Mouse (Mus musculus) forebrain, postnatal 0 days (tissue): ENCODE measurements at regions not wholly inside any gene's neighbourhood (a gene's known extent, or its start where the extent isn't known, plus 50 kb on each side); places are given as distances from the start of the nearest gene placed in this dataset.
A peak's percentile ranks its signal among the peaks of the same experiment; 100 is the strongest.

Source experiments
- ATAC-seq: fragments of 200-750 bp; cut with Nextera tagmentation; 2 replicates; pipeline ENCODE4 v1.8.0; 2017; ENCODE audit warnings: mild to moderate bottlenecking, moderate library complexity
- DNase-seq: peaks from one replicate; pipeline ENCODE4 v3.0.0-alpha.2; 2015
- H3K27ac ChIP-seq: fragments of 300-500 bp; sonication (generic); 2 replicates; pipeline ENCODE4 v1.5.1; 2014; ENCODE audit warnings: low read depth, mild to moderate bottlenecking, antibody characterized with exemption, low read length, moderate library complexity, mixed read lengths
- H3K27me3 ChIP-seq: fragments of 300-500 bp; sonication (generic); 2 replicates; pipeline ENCODE4 v1.6.1; 2014; ENCODE audit warnings: mild to moderate bottlenecking, low read length, mixed read lengths; ENCODE audit not compliant: insufficient read depth
- H3K36me3 ChIP-seq: fragments of 300-500 bp; sonication (generic); 2 replicates; pipeline ENCODE4 v1.6.1; 2014; ENCODE audit warnings: mild to moderate bottlenecking, moderate library complexity; ENCODE audit not compliant: insufficient read depth
- H3K4me1 ChIP-seq: fragments of 300-500 bp; sonication (generic); 2 replicates; pipeline ENCODE4 v1.6.1; 2014; ENCODE audit warnings: antibody characterized with exemption; ENCODE audit not compliant: insufficient read depth
- H3K4me2 ChIP-seq: fragments of 300-500 bp; sonication (generic); 2 replicates; pipeline ENCODE4 v1.6.1; 2014; ENCODE audit warnings: low read depth, mild to moderate bottlenecking, moderate library complexity
- H3K4me3 ChIP-seq: fragments of 300-500 bp; sonication (generic); 2 replicates; pipeline ENCODE4 v1.5.1; 2014; ENCODE audit warnings: low read depth, low read length, mixed read lengths
- H3K9ac ChIP-seq: fragments of 300-500 bp; sonication (generic); 2 replicates; pipeline ENCODE4 v1.6.1; 2014; ENCODE audit warnings: mild to moderate bottlenecking
- H3K9me3 ChIP-seq: fragments of 300-500 bp; sonication (generic); 2 replicates; pipeline ENCODE4 v1.6.1; 2016; ENCODE audit warnings: low read length
- CTCF ChIP-seq: sonication (generic); IDR thresholded peaks from 2 replicates; pipeline ENCODE4 v1.5.1; 2016; ENCODE audit warnings: antibody characterized with exemption, control low read depth, low read depth
- WGBS: fragments of 180-500 bp; shearing (Covaris S2); extraction: QIAGEN DNeasy Blood & Tissue Kit; methylation state at CpG from one replicate; pipeline ENCODE4 v1.1.7; 2014; 5-methylcytosine and 5-hydroxymethylcytosine counted together

DNA sequence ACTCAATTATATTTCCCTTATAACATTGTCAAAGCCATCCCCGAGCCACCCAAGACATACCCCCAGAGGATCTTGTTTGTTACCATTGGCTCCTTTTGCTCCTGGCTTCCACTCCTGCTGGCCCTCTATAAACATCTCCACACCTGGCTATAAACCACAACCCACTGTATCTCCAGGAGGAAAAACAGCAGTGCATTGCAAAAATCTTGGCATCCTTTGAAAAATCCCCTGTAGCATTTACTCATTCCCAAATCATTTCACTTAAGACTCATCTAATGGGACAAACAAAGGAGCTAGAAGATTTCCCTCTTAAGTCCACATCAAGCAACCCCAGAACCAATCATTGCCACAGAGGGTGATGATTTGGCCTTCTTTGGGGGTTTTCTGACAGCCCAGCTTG is 142.6 kb downstream of the Sox9 start:
- Histone ChIP-seq H3K27ac (no peak overlapping the region), H3K4me2 (no peak overlapping the region), H3K4me3 (no peak overlapping the region), H3K4me1 (0 out of 2 replicates have a peak, but pooled peaks cover 3% of the 10 kb centered on the region), H3K9me3 (no peaks in the 10 kb centered on the region), H3K27me3 (no peaks in the 10 kb centered on the region), H3K36me3 (no peaks in the 10 kb centered on the region), H3K9ac (no peak overlapping the region)
- TF ChIP-seq CTCF, result no peak
- ATAC-seq (no peak), DNase-seq (no peak)
- WGBS, result 73% methylated on average over 1 of the region's 1 CpGs

DNA sequence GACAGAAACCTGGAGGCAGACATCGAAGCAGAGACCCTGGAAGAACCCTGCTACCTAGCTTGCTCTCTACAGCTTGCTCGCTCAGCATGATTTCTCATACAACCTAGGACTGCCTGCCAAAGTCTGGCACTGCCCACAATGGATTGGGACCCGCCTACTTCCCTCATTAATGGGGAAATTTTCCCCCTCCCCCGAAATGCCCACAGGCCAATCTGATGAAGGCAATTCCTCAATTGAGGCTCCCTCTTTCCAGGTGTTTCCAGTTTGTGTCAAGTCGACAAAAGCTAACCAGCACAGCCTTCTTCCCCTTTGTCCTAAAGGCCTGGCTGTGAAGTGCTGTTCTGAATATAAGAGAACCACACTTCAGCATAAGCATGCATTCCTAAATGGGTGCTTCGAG is 143.1 kb downstream of the Sox9 start:
- no peak overlapping the region for H3K27ac ChIP-seq
- H3K4me1 ChIP-seq, result 0 out of 2 replicates have a peak, but pooled peaks cover 3% of the 10 kb centered on the region
- WGBS, result 31% methylated on average over 6 of the region's 6 CpGs
- no peak overlapping the region for H3K4me3 ChIP-seq
- no peak overlapping the region for H3K9ac ChIP-seq
- H3K36me3 ChIP-seq, result no peaks in the 10 kb centered on the region
- TF ChIP-seq CTCF, result no peak
- no peak overlapping the region for H3K4me2 ChIP-seq
- H3K9me3 ChIP-seq, result no peaks in the 10 kb centered on the region
- H3K27me3 ChIP-seq, result no peaks in the 10 kb centered on the region
- DNase-seq (no peak), ATAC-seq (no peak)

DNA sequence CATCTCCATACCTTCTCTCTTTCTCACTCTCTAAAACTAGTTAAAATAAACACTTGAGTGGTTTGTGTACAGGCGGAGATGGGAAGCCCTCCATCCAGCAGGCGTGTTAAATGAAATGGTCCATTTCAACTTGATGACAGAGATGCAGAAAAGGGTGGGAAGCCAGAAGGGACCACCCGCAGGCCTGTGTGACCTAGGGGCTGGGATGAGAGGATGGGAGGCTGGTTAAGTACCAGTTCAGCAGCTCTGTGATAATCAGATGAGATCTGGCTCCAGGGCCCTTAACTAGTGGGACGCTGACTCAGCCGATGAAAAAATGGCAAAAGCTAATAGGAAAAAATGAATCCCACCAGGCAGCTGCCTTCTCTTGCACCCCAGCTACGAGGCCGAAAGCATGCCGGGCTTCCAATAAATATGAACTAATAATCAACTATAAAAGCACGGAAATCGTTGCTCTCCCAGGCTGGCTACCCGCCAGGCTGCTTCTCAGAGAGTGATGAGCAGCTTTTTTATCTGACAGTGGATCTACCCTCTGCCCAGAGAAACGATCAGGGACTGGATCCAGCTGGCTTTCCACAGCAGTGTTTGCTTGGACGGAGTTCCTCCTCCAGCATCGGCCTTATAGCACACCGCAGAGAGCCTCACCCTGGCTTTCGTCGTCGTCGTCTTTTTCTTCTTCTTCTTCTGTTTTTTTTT is 144.5 kb downstream of the Sox9 start:
- no peak for ATAC-seq

DNA sequence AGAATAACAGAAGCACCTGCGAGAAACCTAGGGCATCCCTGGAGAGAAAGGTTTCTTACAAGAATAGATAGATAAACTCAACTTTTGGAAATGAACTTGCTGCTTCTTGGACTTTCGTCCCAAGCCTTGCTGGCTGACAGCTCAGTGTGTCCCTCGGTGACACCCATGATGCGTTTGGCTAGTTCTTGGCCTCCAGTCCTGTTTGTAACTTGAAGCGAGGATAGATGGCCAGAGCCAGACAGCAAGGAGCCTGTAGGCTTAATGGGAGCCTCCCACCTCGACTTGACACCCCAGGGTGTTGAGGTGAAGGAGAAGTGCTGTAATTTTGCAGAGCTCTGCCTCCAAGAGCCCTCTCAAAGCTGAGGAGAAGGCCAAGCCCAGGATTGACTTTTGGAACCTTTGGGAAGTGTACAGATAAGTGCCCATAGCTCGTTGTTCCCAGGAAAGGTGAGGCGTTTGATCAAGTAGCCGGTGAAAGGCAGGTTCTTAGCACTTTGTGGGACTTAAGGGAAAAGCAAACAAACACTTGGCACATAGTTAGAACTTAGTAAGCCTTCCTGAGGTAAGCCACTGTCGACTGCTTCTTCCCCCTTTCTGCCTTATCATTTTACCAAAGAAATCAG is 148.3 kb downstream of the Sox9 start:
- 81% methylated on average over 10 of the region's 10 CpGs for WGBS
- H3K27ac ChIP-seq, result no peak overlapping the region
- H3K4me3 ChIP-seq, result no peak overlapping the region
- H3K4me1 ChIP-seq, result 0 out of 2 replicates have a peak, but pooled peaks cover 3% of the 10 kb centered on the region
- ATAC-seq (no peak), DNase-seq (no peak)
- H3K36me3 ChIP-seq, result no peaks in the 10 kb centered on the region
- no peak overlapping the region for H3K9ac ChIP-seq
- H3K9me3 ChIP-seq, result no peaks in the 10 kb centered on the region
- H3K27me3 ChIP-seq, result no peaks in the 10 kb centered on the region
- TF ChIP-seq CTCF, result no peak
- no peak overlapping the region for H3K4me2 ChIP-seq

More for the DNA sequence above, 144.5 kb downstream of the Sox9 start:
- no peaks in the 10 kb centered on the region for H3K36me3 ChIP-seq
- H3K27me3 ChIP-seq, result no peaks in the 10 kb centered on the region
- no peaks in the 10 kb centered on the region for H3K9me3 ChIP-seq
- H3K4me3 ChIP-seq, result no peak overlapping the region
- WGBS, result 50% methylated on average over 19 of the region's 19 CpGs
- no peak overlapping the region for H3K27ac ChIP-seq
- DNase-seq, result peak; percentile 36
- no peak for TF ChIP-seq CTCF
- no peak overlapping the region for H3K9ac ChIP-seq
- H3K4me1 ChIP-seq, result 0 out of 2 replicates have a peak, but pooled peaks cover 3% of the 10 kb centered on the region
- 0 out of 2 replicates have a peak overlapping the region, but pooled peaks have one; percentile 0 for H3K4me2 ChIP-seq

DNA sequence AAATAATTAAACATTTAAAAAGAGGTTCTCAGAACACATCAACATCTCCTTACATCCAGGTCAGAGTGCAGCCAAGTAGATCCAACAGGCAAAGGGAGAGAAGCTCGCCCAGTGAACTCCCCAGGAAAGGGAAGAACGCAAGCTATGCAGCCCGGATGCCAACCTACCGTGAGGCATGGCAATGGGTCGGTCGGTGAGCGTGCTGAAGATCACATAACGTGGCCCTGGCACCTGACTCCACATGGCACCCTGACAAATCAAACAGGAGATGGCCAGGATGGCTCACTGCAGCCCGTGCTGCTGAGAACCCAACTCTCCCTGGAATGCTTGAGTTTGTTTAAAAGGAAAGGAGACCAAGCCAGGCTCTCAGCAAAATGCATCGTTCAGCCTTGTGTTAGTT is 156.0 kb downstream of the Sox9 start:
- ATAC-seq (no peak), DNase-seq (no peak)
- no peaks in the 10 kb centered on the region for H3K9me3 ChIP-seq
- no peak overlapping the region for H3K9ac ChIP-seq
- no peak overlapping the region for H3K4me2 ChIP-seq
- H3K27ac ChIP-seq, result no peak overlapping the region
- H3K4me1 ChIP-seq, result no peaks in the 10 kb centered on the region
- no peak overlapping the region for H3K4me3 ChIP-seq
- WGBS, result 95% methylated on average over 10 of the region's 10 CpGs
- H3K36me3 ChIP-seq, result no peaks in the 10 kb centered on the region
- H3K27me3 ChIP-seq, result no peaks in the 10 kb centered on the region
- no peak for TF ChIP-seq CTCF

DNA sequence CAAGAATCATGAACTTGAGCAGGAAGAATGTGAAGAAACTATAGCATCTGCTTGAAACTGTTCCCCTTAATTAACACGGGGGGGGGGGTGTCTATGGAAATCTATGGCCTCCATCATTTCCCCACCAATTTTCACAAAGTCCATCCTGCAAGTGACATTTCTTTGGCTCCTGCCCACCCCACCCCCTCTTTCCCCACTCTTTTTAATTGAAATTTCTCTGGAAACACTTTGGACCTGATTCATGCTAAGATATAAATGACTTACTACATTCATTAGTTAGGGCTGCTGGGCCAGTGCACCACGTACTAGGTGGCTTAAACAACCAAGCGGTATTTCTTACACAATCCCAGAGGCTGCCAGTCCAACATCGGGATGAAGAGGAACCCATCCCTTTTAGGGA is 169.4 kb downstream of the Sox9 start:
- no peak for TF ChIP-seq CTCF
- H3K27ac ChIP-seq, result no peak overlapping the region
- H3K4me3 ChIP-seq, result no peak overlapping the region
- 34% methylated on average over 4 of the region's 4 CpGs for WGBS
- DNase-seq (no peak), ATAC-seq (no peak)
- H3K27me3 ChIP-seq, result no peaks in the 10 kb centered on the region
- no peaks in the 10 kb centered on the region for H3K36me3 ChIP-seq
- H3K9me3 ChIP-seq, result no peaks in the 10 kb centered on the region
- no peak overlapping the region for H3K4me2 ChIP-seq
- H3K4me1 ChIP-seq, result no peaks in the 10 kb centered on the region
- no peak overlapping the region for H3K9ac ChIP-seq

DNA sequence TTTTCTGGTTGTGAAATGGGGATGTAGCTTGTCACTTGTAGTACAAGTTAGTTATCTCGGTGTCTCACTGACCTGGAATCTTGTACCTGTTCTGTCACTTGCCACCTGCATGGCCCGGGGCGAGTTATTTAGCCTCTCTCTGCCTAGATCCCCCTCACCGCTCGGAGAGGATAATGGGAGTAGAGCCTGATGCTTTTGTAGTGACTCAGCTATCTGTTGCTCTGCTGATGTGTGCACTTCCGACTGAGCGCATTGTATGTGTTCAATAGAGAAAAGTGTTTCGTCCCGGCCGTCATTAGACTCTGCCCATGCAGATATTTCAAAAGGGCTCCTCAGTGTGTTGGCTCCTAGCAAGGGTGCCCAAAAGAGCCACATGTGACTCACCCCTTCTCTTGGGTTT is 170.3 kb downstream of the Sox9 start:
- Histone ChIP-seq H3K9ac (no peak overlapping the region), H3K36me3 (no peaks in the 10 kb centered on the region), H3K9me3 (no peaks in the 10 kb centered on the region), H3K27ac (no peak overlapping the region), H3K4me2 (no peak overlapping the region), H3K4me3 (no peak overlapping the region), H3K27me3 (no peaks in the 10 kb centered on the region), H3K4me1 (no peaks in the 10 kb centered on the region)
- 31% methylated on average over 10 of the region's 10 CpGs for WGBS
- DNase-seq (no peak), ATAC-seq (no peak)
- TF ChIP-seq CTCF, result no peak
